Mouse (Mus musculus): ENCODE measurements at regions not wholly inside any gene's neighbourhood (a gene's known extent, or its start where the extent isn't known, plus 50 kb on each side); places are given as distances from the start of the nearest gene placed in this dataset.

GRCm38 (mm10) chr12:14207288-14207687, 55.4 kb upstream of the Fam84a start:
- TF ChIP-seq GATA1 (IDR thresholded peaks at IDR 0.05; ENCODE audit: borderline replicate concordance, low read length) (no peak), FLI1 (IDR thresholded peaks at IDR 0.05; ENCODE audit: low read length) (no peak)

Data from megakaryocyte, embryonic 14.5 days (primary cell).